Mouse (Mus musculus) layer of hippocampus, adult 2 months (tissue): ENCODE measurements around the gene Tmem39a. TPM values are rescaled to one million over a fixed set of nuclear protein-coding genes. Genes with fewer than 3 reads are reported as not detected.

Experiments used
- DNase-seq, 2 experiments: peaks; one replicate each; pipeline ENCODE4 v3.0.0; 2022; ENCODE audit warnings: low spot score in 2 of 2
- H3K27ac ChIP-seq: fragments of 200-600 bp; 2 replicates; pipeline ENCODE4 v1.8.1; 2022
- H3K4me3 ChIP-seq: fragments of 200-600 bp; 2 replicates; pipeline ENCODE4 v1.8.1; 2022; ENCODE audit warnings: mild to moderate bottlenecking
- CTCF ChIP-seq: fragments of 200-600 bp; conservative IDR thresholded peaks from 2 replicates; pipeline ENCODE4 v1.8.1; 2022; ENCODE audit warnings: antibody characterized with exemption, mild to moderate bottlenecking, moderate library complexity
- total RNA-seq, 2 experiments: library from RNA; stranded (reverse); gene quantifications; 2 replicates each; pipeline ENCODE4 v1.2.3; 2021

Tmem39a gene
- total RNA-seq, 2 experiments from 2014 or later, result 20.4 to 23.2 TPM

DNA sequence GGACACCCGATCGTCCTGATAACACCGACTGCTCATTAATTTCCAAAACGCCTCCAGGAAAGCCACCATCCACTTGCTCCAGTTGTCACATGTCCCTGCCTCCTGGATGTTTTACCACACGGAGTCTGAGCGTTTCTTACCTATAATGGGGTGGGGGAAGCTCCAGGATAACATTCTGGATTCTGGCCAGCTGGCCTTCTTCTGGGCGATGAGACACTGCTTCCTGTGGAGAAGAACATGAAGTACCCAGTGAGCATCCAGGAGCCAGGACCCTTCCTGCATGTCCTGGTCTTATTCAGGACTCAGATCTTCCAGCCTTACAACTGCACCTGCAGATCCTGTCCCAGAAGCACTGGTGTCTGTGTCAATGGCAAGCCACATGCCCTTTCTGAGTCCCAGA lies 66.9 kb downstream of the Tmem39a start:
- Histone ChIP-seq H3K4me3 (no peak overlapping the region), H3K27ac (no peak overlapping the region)
- DNase-seq, result no peak
- TF ChIP-seq CTCF, result no peak

DNA sequence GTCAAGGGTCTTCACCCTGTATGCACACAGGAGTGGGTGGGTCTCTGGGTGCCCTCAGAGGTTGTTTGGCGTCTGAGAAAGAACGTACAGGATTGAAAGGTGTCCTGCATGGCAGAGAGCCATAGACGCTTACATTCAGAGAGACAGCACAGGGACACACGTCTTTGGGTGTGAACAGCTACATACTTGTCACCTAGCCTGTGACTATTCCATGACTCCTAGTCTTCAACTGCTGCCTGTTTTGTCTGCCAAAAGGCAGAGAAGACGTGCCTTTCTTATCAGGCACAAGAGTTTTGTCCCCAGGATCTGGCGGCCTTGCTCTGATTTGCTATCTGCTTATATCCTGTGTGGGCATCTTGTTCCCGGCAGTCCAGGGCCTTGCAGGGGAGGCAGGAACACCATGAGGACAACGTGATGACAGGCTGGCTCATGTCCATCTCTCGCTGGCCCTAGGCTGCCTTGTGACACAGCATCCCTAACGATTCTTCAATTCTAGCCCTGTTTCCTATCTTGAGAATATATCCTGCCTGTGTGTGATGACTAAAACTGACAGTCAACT lies 67.4 kb downstream of the Tmem39a start:
- TF ChIP-seq CTCF, result no peak
- no peak overlapping the region for H3K27ac ChIP-seq
- no peak for DNase-seq

GRCm38 (mm10) chr16:38632147-38632546 lies 73.6 kb downstream of the Tmem39a start:
- Histone ChIP-seq H3K27ac (no peak overlapping the region), H3K4me3 (no peak overlapping the region)
- peak; percentile 16 to 49 for DNase-seq
- peak; percentile 87 for TF ChIP-seq CTCF

More for the DNA sequence above, 67.4 kb downstream of the Tmem39a start:
- no peak overlapping the region for H3K4me3 ChIP-seq

GRCm38 (mm10) chr16:38635833-38636390 lies 77.4 kb downstream of the Tmem39a start:
- Histone ChIP-seq H3K27ac (no peak overlapping the region), H3K4me3 (no peak overlapping the region)
- DNase-seq, result no peak
- no peak for TF ChIP-seq CTCF

DNA sequence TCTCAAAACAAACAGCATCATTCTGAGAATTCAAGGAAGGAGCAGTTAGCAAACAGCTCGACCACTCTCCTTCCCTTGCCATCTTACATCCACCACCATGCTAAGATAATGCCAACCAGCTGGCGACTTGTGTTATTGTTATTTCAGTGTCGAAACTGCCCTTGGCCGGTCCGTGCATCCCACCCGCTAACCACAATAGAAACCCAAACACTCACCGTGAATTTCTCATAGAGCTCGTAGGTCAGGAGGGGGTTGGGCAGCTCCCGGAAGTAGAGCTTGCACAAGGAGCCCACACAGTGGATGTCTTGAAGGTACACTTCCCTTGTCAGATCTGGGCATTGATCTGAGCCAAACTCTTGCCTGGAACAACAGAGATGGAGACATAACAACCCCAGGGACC lies 78.2 kb downstream of the Tmem39a start:
- H3K27ac ChIP-seq, result no peak overlapping the region
- H3K4me3 ChIP-seq, result no peak overlapping the region
- no peak for DNase-seq
- TF ChIP-seq CTCF, result no peak

DNA sequence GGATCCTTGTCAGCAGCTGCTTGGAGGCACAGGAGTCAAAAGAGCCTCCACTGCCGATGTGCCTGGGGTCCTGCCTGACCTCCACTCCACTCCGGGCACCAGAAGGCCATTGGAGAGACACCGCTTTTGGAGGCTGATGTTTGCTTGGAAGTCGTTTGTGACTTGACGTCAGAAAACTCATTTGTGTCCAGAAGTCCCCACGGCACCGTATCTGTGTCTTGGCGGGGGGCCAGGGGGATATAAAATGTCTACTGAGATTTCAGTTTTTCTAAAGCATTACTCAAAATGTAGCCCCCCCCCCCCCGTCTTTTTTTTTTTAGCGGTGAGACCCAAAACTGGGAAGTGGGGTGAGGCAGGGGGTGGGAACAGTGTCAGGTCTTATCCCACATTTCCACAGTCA lies 78.6 kb downstream of the Tmem39a start:
- no peak overlapping the region for H3K4me3 ChIP-seq
- DNase-seq, result no peak
- no peak overlapping the region for H3K27ac ChIP-seq
- no peak for TF ChIP-seq CTCF

Other genes with a start within 250 kb of the Tmem39a start
- 1 to 10 TPM; 1.1 to 1.3 TPM for gene Maats1, start 216.6 kb upstream of the Tmem39a start, total RNA-seq
- gene Cox17, start 211.7 kb upstream of the Tmem39a start, total RNA-seq, result 100 to 1,000 TPM; 123 to 126 TPM
- not detected for gene Gm21987, start 211.7 kb upstream of the Tmem39a start, total RNA-seq
- gene Popdc2, start 196.5 kb upstream of the Tmem39a start, total RNA-seq, result under 1 TPM; 0.44 to 0.49 TPM
- under 1 TPM; 0.76 to 0.97 TPM for gene Pla1a, start 125.6 kb upstream of the Tmem39a start, total RNA-seq
- gene Adprh, start 106.0 kb upstream of the Tmem39a start, total RNA-seq, result 10 to 100 TPM; 55.4 to 55.5 TPM
- under 1 TPM; 0.15 to 0.69 TPM for gene Cd80, start 103.1 kb upstream of the Tmem39a start, total RNA-seq
- gene Timmdc1, start 36.0 kb upstream of the Tmem39a start, total RNA-seq, result 10 to 100 TPM; 28.4 to 30.9 TPM
- gene Poglut1, start 8.4 kb upstream of the Tmem39a start, total RNA-seq, result 10 to 100 TPM; 49.3 to 52.3 TPM
- 10 to 100 TPM; 17.9 to 18.5 TPM for gene Arhgap31, start 154.6 kb downstream of the Tmem39a start, total RNA-seq
- gene B4galt4, start 183.6 kb downstream of the Tmem39a start, total RNA-seq, result 10 to 100 TPM; 34.3 to 39.7 TPM
- 1 to 10 TPM; 1.6 to 1.7 TPM for gene Upk1b, start 241.6 kb downstream of the Tmem39a start, total RNA-seq